Mouse (Mus musculus): ENCODE measurements around the gene Elob. TPM values are rescaled to one million over a fixed set of nuclear protein-coding genes. Genes with fewer than 3 reads are reported as not detected.

Elob gene
- polyA plus RNA-seq, 1 experiment from 2014 or later: 610 TPM

DNA sequence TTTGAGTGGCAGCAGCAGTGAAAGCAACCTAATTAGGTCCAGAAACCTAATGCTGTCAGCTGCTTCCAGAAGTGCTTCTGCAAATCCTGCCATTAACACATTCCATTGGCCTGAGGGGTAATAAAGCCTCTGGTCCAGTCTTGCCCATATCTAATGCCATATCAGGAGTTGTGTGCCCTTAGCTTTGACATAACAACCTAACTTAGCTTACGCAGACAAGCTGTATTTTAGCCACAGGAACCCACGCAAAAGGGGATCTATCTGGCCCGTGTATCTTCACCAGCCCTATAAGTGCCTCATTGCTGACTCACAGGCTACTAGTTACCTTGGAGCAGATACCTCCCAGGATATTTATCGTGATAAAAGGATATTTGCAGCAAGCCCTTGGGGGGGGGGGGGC lies 3.3 kb downstream of the Elob start:
- POLR2A ChIA-PET: no interaction called here
- ATAC-seq (no peak), DNase-seq (ENCODE audit: low read depth, low spot score) (no peak)
- H3K27me3 ChIP-seq: no peaks in the 10 kb centered on the region
- TF ChIP-seq CTCF (IDR thresholded peaks at IDR 0.05): no peak
- CTCF ChIA-PET: interaction anchor here (1.2 to 2.0 kb wide), 3 partner anchors 9 to 53 kb away, joined by 3 to 6 read pairs (median 3); no protein-coding TSS in a partner anchor
- in situ Hi-C loops (cut with MboI; ENCODE audit: low pct_unique_long_range_greater_than_20kb): no loop called here

DNA sequence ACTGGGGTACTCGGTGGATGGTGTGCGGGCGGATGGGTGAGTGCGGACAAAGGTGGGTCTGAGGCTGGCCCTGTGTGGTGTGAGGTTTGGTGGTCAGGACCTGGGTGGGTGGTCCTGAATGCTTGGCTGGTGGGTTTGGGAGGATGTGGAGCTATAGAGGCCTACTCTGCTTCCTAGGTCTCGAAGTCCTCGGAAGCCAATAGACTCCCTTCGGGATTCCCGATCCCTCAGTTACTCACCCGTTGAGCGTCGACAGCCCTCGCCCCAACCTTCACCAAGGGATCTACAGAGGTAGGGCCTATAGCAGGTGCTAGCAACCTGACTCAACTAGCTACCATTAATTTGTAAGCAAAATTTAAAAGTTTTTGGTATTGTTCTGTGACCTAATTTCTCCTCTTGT lies 5.3 kb downstream of the Elob start:
- in situ Hi-C loops (cut with MboI; ENCODE audit: low pct_unique_long_range_greater_than_20kb): no loop called here
- POLR2A ChIA-PET: no interaction called here
- no peak for TF ChIP-seq CTCF (IDR thresholded peaks at IDR 0.05)
- DNase-seq (ENCODE audit: low read depth, low spot score) (no peak), ATAC-seq (no peak)
- CTCF ChIA-PET: interaction anchor here (2.0 kb wide), 1 partner anchor 12 kb away, joined by 6 read pairs; no protein-coding TSS in a partner anchor
- H3K27me3 ChIP-seq: no peaks in the 10 kb centered on the region

- ChIA-PET CTCF (no interaction called here), POLR2A (no interaction called here)
- in situ Hi-C loops (cut with MboI; ENCODE audit: low pct_unique_long_range_greater_than_20kb): no loop called here
- DNase-seq (ENCODE audit: low read depth, low spot score) (no peak), ATAC-seq (no peak)
- no peaks in the 10 kb centered on the region for H3K27me3 ChIP-seq
- TF ChIP-seq CTCF (IDR thresholded peaks at IDR 0.05): no peak
Observed at GRCm38 (mm10) chr17:23823018-23823417, 5.9 kb downstream of the Elob start.

DNA sequence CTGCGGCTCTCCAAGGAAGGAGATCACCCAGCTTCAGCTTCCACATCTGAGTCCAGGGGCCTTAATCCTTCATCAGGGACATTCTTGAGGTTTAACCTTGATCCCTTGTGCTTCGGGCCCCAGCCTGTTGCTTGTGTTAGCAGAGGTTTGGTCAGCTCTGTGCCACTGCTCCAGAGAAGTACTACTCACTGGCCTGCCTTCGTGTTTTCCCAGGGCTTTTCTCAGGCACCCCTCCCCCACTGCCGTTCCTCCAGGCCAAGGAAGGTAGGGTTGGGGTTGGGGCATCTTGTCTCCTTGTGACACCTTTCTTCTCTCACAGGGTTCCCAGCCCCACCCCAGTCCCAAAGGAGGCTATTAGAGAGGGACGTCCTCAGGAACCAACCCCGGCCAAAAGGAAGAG lies 6.8 kb downstream of the Elob start:
- in situ Hi-C loops (cut with MboI; ENCODE audit: low pct_unique_long_range_greater_than_20kb): no loop called here
- TF ChIP-seq CTCF (IDR thresholded peaks at IDR 0.05): no peak
- no peaks in the 10 kb centered on the region for H3K27me3 ChIP-seq
- POLR2A ChIA-PET: no interaction called here
- ATAC-seq (no peak), DNase-seq (ENCODE audit: low read depth, low spot score) (no peak)
- CTCF ChIA-PET: no interaction called here

DNA sequence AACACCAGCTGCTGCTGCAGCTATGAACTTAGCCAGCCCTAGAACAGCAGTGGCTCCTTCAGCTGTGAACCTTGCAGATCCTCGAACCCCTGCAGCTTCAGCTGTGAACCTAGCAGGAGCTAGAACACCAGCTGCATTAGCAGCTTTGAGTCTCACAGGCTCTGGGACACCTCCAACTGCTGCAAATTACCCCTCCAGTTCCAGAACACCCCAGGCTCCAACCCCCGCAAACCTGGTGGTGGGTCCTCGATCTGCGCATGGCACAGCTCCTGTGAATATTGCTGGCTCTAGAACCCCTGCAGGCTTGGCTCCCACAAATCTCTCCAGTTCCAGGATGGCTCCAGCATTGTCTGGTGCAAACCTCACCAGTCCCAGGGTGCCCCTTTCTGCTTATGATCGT lies 8.2 kb downstream of the Elob start:
- ATAC-seq: no peak
- in situ Hi-C loops (cut with MboI; ENCODE audit: low pct_unique_long_range_greater_than_20kb): no loop called here
- ChIA-PET POLR2A (interaction anchor here (0.9 kb wide), 1 partner anchor 9 kb away, joined by 3 read pairs; no protein-coding TSS in a partner anchor), CTCF (interaction anchor here (1.6 kb wide), 1 partner anchor 13 kb away, joined by 3 read pairs; no protein-coding TSS in a partner anchor)
- DNase-seq (ENCODE audit: low read depth, low spot score): no peak
- no peak for TF ChIP-seq CTCF (IDR thresholded peaks at IDR 0.05)
- H3K27me3 ChIP-seq: no peaks in the 10 kb centered on the region

- in situ Hi-C loops (cut with MboI; ENCODE audit: low pct_unique_long_range_greater_than_20kb): no loop called here
Observed at GRCm38 (mm10) chr17:23819235-23819634, 9.7 kb downstream of the Elob start.

DNA sequence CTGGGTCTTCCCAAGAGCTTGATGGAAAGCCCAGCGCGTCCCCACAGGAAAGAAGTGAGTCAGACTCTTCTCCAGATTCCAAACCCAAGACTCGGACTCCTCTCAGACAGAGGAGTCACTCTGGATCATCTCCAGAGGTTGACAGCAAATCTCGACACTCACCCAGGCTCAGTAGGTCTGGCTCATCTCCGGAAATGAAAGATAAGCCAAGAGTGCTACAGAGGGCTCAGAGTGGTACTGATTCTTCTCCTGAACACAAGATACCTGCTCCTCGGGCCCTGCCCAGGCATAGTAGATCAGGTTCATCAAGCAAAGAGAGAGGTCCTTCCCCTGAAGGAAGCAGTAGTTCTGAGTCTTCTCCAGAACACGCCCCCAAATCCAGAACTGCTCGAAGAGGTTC lies 10.4 kb downstream of the Elob start:
- no peak for TF ChIP-seq CTCF (IDR thresholded peaks at IDR 0.05)
- CTCF ChIA-PET: no interaction called here
- in situ Hi-C loops (cut with MboI; ENCODE audit: low pct_unique_long_range_greater_than_20kb): no loop called here
- DNase-seq (ENCODE audit: low read depth, low spot score): no peak
- H3K27me3 ChIP-seq: no peaks in the 10 kb centered on the region
- no peak for ATAC-seq
- POLR2A ChIA-PET: no interaction called here

More at GRCm38 (mm10) chr17:23819235-23819634, 9.7 kb downstream of the Elob start:
- DNase-seq (ENCODE audit: low read depth, low spot score) (no peak), ATAC-seq (no peak)
- ChIA-PET POLR2A (no interaction called here), CTCF (no interaction called here)
- H3K27me3 ChIP-seq: no peaks in the 10 kb centered on the region
- no peak for TF ChIP-seq CTCF (IDR thresholded peaks at IDR 0.05)

DNA sequence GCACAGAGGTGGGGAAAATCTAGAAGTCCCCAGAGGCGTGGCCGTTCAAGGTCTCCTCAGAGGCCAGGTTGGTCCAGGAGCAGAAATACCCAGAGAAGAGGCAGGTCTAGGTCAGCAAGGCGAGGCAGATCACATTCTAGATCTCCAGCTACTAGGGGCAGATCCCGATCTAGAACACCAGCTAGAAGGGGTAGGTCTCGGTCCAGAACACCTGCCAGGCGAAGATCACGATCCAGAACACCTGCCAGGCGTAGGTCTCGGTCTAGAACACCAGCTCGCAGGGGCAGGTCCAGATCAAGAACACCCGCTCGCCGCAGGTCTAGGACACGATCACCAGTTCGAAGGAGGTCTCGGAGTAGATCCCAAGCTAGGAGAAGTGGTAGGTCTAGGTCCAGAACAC lies 13.3 kb downstream of the Elob start:
- no peak for TF ChIP-seq CTCF (IDR thresholded peaks at IDR 0.05)
- CTCF ChIA-PET: no interaction called here
- in situ Hi-C loops (cut with MboI; ENCODE audit: low pct_unique_long_range_greater_than_20kb): no loop called here

DNA sequence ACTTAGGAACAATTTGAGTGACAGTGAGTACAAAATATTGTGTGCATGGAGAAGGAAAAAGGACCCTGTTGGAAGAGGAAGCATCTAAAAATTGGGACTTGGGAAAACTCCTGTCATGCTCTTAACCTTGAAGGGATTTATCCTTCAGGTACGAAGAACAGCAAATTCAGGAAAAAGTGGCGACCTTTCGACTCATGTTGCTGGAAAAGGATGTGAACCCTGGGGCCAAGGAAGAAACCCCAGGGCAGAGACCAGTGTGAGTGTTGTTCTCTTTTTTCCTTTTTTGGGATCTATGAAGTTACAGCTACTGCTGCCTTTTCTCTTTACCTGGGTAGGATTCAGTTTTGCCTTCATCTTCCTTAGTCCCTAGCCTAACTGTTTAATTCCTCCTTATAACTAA lies 21.0 kb downstream of the Elob start:
- CTCF ChIA-PET: interaction anchor here (1.1 to 1.7 kb wide), 3 partner anchors 13 to 59 kb away, joined by 3 to 5 read pairs (median 5); no protein-coding TSS in a partner anchor
- TF ChIP-seq CTCF (IDR thresholded peaks at IDR 0.05): no peak
- in situ Hi-C loops (cut with MboI; ENCODE audit: low pct_unique_long_range_greater_than_20kb): no loop called here
- ATAC-seq (no peak), DNase-seq (ENCODE audit: low read depth, low spot score) (no peak)
- H3K27me3 ChIP-seq: no peaks in the 10 kb centered on the region
- POLR2A ChIA-PET: no interaction called here

More for the DNA sequence above, 13.3 kb downstream of the Elob start:
- ATAC-seq (no peak), DNase-seq (ENCODE audit: low read depth, low spot score) (no peak)
- H3K27me3 ChIP-seq: no peaks in the 10 kb centered on the region
- POLR2A ChIA-PET: interaction anchor here (1.5 kb wide), 1 partner anchor 11 kb away, joined by 3 read pairs; no protein-coding TSS in a partner anchor

GRCm38 (mm10) chr17:23806867-23807266 lies 22.1 kb downstream of the Elob start:
- in situ Hi-C loops (cut with MboI; ENCODE audit: low pct_unique_long_range_greater_than_20kb): no loop called here
- TF ChIP-seq CTCF (IDR thresholded peaks at IDR 0.05): peak; percentile 86
- CTCF ChIA-PET: interaction anchor here (0.6 to 1.7 kb wide), 6 partner anchors 14 to 58 kb away, joined by 3 to 6 read pairs (median 3); partner anchors contain the start of gene Srrm2
- no peak for DNase-seq (ENCODE audit: low read depth, low spot score)
- no peaks in the 10 kb centered on the region for H3K27me3 ChIP-seq
- POLR2A ChIA-PET: no interaction called here
- no peak for ATAC-seq

DNA sequence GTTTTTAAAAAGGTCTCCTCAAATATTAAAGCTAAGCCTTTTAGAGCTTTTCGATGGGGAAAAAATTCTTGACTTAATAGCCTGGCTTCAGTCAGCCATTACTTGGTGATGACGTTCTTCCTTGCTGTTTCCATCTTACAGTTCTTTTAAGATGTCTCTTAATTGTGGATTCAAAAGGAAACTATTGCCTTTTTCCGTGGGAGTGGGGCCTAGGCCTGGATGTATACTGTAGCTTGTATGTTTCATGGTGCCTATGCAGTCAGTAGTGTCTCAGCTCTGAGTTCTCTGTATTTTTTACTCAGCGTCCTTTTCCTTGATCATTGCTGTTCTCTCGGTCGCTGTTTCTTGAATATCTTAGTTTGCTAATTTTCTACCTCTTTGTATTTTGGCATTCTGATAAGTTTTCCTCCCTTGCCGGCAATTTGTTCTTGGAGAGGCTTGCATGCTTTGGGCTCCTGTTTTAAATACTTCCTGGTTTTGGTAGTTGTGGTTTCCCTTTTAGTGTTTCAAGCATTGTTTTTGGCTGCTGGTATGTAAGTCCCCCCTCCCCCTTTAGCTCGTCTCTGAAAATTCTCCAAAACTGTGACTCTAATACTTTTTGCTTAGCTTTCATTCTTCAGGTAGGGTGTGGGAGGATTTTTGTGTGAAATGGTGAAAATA lies 24.4 kb downstream of the Elob start:
- CTCF ChIA-PET: interaction anchor here (1.1 kb wide), 1 partner anchor 31 kb away, joined by 4 read pairs; no protein-coding TSS in a partner anchor
- no peak for TF ChIP-seq CTCF (IDR thresholded peaks at IDR 0.05)
- in situ Hi-C loops (cut with MboI; ENCODE audit: low pct_unique_long_range_greater_than_20kb): no loop called here

More for the DNA sequence above, 24.4 kb downstream of the Elob start:
- no peaks in the 10 kb centered on the region for H3K27me3 ChIP-seq
- POLR2A ChIA-PET: interaction anchor here (0.8 to 1.3 kb wide), 2 partner anchors 11 to 30 kb away, joined by 3 to 4 read pairs; no protein-coding TSS in a partner anchor
- no peak for ATAC-seq
- no peak for DNase-seq (ENCODE audit: low read depth, low spot score)
